Mouse (Mus musculus) kidney, adult 11 months (tissue): ENCODE data around the gene Epas1.

ENCODE experiments used
- DNase-seq: peaks from one replicate; pipeline ENCODE4 v3.0.0; 2022

The Epas1 gene

DNA sequence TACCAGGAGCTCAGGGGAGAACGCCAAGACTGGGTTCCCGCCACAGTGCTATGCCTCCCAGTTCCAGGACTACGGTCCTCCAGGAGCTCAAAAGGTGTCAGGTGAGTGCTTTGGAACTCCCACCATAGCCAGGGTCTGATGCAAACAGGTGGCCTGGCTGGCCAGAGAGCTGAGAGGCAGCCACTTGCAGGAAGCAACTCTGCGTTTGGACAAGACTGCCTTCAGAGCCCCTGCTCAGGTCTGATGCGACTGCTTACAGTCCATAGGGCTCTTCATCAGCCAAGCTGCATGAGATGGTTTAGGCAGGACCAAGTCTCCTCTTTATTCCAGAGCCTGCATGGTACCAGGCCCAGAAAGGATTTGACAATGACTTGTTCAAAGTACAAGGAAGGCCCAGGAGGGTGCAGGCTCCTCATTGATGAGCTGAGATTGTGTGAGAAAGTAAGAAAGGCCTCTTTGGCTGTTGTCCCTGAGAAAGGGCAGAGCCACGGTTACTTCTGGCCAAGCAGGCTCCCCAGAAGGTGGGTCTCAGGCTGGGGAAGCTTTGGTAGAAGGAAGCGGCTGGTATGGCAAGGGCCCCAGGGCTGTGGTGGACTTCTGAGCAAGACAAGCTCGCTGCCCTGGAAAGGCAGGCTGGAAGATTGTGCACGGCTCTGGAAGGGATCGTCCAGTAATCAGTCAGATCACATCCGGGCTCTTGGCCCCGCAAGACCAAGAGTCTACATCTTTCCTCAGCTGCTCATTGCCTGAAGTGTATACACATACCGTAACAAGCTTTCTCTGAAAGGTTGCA lies 76.1 kb downstream of the Epas1 start:
- DNase-seq, result no peak

DNA sequence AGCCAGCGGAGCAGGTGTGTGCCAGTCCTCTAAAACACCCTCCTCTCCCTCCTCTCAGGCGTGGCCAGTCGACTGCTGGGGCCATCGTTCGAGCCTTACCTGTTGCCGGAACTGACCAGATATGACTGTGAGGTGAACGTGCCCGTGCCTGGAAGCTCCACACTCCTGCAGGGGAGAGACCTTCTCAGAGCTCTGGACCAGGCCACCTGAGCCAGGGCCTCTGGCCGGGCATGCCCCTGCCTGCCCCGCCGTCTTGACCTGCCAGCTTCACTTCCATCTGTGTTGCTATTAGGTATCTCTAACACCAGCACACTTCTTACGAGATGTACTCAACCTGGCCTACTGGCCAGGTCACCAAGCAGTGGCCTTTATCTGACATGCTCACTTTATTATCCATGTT lies 77.4 kb downstream of the Epas1 start:
- no peak for DNase-seq

DNA sequence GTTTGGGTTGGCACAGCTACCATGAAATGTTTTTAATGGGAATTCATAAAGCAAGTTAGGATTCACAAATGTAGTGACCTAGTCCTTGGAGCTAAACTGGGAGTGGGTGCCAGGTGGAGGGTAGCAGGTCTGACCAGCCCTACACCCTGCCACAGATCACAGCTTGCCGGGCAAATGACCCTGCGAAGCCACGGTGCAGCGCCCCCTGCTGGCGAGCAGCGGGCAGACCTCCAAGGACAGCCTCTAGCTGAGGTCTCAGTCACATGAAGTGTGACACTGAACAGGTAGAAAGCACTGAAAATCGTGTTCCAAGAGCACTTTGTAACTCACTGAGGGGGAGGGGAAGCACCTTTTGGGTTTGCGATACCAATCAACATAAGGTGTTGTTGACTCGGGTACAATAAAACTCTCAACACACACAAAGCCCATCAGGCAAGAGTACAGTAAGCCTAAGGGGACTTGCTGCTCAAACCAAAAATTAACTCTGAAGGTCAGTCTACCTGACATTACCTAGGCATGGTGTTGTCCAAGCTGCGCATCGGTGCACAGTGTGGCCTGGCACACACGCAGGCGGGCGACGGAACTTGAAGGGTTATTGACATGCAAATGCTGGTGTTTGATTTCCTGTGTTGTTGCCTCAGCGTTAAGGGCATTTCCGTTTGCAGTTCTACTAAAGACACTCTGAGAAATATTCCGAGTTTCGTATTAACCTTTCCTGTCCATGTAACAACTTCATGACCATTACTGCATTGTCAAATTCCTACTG lies 79.2 kb downstream of the Epas1 start:
- DNase-seq, result no peak

DNA sequence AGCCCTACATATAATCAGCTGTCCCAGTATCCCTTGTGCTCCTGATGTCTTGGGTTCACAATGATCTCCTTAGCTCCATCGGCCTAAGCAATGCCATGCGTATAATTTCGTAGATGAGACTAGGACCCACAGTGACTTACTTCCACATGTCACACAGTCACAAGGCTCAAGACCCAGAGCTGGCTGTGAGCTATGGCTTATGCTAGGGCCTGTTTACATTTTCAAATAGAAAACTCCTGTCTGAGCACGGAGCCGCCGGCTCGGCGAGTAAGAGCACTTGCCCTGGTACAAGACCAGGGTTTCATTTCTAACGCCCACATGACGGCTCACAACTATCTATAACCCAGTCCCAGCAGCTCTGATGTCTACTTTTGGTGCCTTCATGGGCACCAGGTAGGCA lies 80.4 kb downstream of the Epas1 start:
- no peak for DNase-seq

DNA sequence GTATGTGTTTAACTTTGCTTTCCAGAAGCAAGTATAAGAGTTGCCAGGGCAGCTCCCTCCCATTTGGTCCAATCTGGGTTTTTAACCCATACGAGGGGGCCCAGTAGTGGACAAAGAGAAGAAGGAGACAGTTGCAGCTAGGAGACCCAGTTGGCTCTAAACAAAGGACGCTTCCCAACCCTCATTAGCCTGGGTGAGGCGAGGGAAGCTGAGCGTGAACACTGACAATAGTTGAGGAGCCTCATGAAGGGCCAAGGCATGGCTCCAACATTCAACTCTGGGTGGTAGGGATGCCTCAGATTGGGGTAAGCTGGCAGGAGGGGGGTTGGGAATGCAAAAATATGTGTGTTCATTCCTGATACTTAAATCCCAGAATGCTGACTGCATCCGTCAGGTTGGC lies 85.8 kb downstream of the Epas1 start:
- no peak for DNase-seq

DNA sequence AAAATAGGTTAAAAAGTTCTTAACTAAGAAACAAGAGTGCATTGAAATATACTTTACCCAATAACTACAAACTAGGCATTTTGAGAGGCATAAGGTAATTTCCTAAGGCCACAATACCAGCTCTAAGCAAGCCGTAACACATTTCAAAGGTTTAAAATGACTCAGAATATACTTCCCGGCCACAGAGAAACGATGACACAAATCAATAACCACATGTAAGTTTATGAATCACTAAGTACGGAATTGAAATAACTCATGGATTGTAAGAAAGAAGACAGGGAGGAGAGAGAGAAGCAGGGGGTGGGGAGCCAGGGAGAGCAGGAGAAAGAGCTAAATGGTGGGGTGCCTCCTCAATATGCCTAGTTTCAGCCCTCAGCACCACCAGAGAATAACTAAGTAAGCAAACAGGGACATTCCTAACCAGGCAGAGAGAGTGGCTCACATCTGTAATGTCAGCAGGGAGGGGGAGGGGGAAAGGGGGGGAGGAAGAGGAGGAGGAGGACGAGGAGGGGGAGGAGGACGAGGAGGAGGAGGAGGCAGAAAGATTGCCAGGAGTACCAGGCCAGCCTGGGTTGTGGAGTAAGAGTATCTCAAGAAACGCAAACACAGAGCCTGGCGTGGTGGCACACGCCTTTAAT lies 97.3 kb downstream of the Epas1 start:
- no peak for DNase-seq

DNA sequence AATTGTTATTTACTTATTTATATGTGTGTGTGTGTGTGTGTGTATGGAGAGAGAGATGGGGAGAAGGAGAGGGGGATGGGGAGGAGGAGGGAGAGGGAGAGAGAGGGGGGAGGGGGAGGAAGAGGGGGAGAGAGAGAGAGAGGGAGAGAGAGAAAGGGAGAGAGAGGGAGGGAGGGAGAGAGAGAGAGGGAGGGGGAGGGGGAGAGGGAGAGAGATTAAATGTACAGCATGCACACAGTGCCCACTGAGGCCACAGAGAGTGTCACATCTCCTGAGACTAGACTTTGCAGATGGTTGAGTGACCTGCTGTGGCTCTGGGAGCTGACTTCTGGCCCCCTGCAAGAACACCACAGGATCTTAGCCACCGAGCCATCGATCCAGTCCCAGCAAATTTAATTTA lies 98.3 kb downstream of the Epas1 start:
- DNase-seq, result no peak

DNA sequence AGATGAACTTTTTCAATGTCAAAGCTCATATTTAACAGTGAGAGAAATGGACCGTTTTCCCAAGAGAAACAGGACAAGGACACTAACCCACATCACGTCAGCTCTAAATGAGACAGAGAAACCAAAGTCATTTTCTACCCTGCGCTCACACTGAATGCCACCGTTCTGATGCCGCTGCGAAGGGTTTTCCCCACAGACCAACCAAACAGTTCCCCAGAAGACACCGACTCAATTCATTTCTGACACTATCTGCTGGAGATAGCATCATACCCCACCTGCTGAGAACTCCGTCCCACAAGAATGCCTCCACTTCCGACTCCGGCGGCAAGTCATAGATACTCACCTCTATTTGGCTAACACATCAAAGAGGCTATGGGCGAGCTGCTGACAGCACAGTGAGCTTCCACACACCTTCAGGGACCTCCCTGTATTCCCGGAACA lies 99.1 kb downstream of the Epas1 start:
- DNase-seq, result no peak

DNA sequence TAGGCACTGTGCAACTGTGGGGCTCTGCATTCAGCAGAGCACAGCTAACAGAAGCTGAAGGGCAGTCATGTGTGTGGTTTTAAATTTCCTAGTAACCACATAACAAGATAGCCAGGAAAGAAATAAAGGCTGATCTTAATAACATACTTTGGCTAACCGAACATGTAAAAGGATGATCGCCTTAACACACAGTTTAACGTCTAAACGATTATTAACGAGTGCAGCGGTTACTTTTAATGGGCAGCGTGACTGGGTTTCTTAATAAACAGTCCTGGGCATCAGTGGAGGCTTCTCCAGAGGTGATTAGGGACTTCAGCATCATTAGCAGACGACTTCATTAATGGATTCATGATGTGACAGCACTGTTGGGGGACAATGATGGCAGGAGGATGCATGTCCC lies 117.1 kb downstream of the Epas1 start:
- DNase-seq, result no peak

DNA sequence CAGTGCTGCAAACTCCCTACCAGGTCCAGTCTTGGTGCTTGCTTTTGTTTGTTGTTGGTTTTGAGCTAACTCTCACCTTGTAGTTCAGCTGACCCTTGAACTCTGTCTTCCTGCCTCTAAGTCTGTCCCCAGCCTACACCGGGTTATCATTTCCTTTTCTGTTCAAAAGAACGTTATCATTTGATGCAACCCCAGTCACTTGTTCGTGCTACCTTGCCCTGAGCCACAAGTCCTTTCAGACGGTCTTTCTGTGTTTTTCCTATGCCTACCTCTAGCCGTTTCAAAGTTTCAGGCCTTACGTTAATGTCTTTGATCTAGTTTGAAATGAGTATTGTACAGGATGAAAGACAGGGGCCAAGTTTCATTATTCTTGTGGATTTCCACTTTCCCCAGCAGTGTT lies 119.1 kb downstream of the Epas1 start:
- no peak for DNase-seq

DNA sequence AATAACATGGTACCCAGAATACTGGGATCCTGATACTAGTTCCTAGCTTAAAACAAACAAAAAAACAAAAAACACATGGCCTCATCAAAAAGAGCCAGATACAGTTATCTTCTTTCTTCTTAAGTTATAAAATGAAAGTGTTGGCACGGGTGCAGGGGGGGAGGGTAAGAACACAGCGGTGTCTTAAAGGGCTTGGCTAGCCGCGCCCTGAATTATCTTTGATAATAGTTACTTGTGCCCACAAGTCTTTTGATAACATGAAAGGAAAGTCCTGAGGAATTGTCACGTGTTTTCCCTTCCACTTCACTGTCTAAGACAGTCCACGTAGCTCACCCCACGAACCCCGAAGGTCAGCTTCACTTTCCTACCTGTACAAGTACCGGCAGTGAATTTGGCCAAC lies 123.4 kb downstream of the Epas1 start:
- no peak for DNase-seq

DNA sequence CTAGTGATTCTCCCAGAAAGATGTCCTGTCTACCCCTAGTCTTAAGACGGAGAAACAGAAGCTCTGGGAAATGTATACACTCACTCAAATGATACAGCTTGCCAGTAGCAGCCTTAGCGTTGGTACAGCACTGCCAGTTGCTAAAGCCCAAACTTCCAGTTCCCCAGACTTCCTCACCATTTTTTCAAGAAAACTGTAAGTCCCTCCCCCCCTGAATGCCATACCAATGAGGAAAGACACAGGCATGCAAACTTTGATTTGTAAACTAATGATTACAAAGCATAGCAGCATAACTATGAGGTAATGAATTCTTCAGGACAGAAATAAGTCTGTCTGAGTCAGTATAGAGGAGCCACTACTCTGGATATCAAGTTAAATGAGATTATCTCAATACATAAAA lies 124.2 kb downstream of the Epas1 start:
- DNase-seq, result no peak

DNA sequence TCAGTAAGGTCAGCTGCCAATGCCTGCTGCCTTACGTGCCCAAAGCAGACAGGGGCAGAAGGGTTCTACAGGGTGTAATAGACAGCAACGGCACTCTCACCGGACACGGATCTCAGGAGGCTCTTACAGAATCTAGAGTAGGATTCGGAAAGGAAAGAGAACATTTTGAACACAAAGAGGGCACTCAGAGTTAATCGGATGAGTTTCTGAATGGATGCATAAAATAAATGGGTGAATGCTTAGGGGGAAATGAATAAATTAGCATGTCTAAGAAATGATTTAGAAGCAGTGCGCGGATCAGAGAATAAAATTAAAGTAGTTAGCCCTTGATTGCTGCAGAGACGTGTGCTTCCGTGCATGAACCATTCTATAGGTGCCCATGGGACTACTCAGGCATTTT lies 126.6 kb downstream of the Epas1 start:
- DNase-seq, result no peak

DNA sequence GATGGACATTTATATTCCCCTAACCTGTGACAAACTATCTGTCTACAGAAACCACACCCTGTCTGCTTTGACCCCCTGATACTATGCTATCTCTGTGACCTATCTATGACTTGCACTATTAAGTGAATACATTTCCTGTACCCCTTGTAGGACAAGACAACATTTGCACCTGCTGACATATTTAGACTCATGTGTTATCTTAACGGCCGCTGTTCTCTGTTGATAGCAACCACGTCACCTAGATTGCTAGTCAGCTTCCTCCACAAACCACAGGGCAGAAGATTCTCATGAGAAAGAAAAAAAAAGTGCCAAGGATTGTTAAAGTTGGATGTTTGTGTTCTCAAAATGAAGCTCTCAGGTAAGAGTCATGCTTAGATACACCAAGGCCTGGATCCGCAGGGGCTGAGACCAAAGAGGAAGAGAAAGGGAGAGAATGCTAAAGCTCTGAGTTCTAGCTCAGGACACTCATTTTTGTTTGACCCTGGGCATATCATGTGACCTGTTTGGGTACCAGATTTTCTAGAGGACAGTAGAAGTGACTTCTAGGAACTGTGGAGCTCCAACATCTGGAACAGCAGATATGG lies 127.1 kb downstream of the Epas1 start:
- DNase-seq, result no peak
